Mouse (Mus musculus) CH12.LX (cell line): Measurements from ENCODE around the gene Rad23a. TPM values are rescaled to one million over a fixed set of nuclear protein-coding genes. Genes with fewer than 3 reads are reported as not detected.

ENCODE experiments used
- DNase-seq: peaks from one replicate; pipeline ENCODE4 v3.0.0-alpha.2; 2013; ENCODE audit errors: extremely low read depth
- H3K27ac ChIP-seq: 2 replicates; pipeline ENCODE4 v1.5.1; 2012; ENCODE audit warnings: low read depth, mild to moderate bottlenecking, control low read depth, moderate library complexity; ENCODE audit not compliant: insufficient read depth
- H3K27me3 ChIP-seq: replicated peaks from 2 replicates; pipeline ENCODE3; 2012; ENCODE audit warnings: inconsistent platforms
- H3K36me3 ChIP-seq, 2 experiments: replicated peaks in 1 of 2; 2 replicates each; pipeline versions ENCODE3 to v1.6.1; 2012; ENCODE audit warnings: inconsistent platforms in 1 of 2, low read length in 1 of 2, mild to moderate bottlenecking in 1 of 2, mixed read lengths in 1 of 2, moderate library complexity in 1 of 2; ENCODE audit not compliant: control insufficient read depth in 1 of 2, insufficient read depth in 1 of 2
- H3K4me1 ChIP-seq, 2 experiments: 2 replicates each; pipeline ENCODE4 v1.6.1; 2012; ENCODE audit warnings: inconsistent platforms in 1 of 2, moderate library complexity in 1 of 2; ENCODE audit not compliant: insufficient read depth in 2 of 2, control insufficient read depth in 1 of 2
- H3K4me2 ChIP-seq: 2 replicates; pipeline ENCODE4 v1.6.1; 2012; ENCODE audit warnings: low read depth, mild to moderate bottlenecking, control low read depth; ENCODE audit not compliant: poor library complexity, insufficient read depth, severe bottlenecking
- H3K4me3 ChIP-seq, 3 experiments: fragments of 150-350 bp in 1 of 3; sonication (generic) in 1 of 3; replicated peaks in 1 of 3; 2 replicates each; pipeline versions ENCODE3 to v1.5.1; 2011 to 2012; ENCODE audit warnings: low read depth in 2 of 3, low read length in 2 of 3, mild to moderate bottlenecking in 2 of 3, moderate library complexity in 2 of 3, control low read depth in 1 of 3, improper control_type of control experiment in 1 of 3, inconsistent platforms in 1 of 3, mixed read lengths in 1 of 3; ENCODE audit not compliant: poor library complexity in 1 of 3
- H3K79me2 ChIP-seq: replicated peaks from 2 replicates; pipeline ENCODE4 v1.6.1; 2012; ENCODE audit warnings: mild to moderate bottlenecking, moderate library complexity; ENCODE audit not compliant: control insufficient read depth, poor library complexity, insufficient read depth, severe bottlenecking; ENCODE audit errors: extremely low read depth
- H3K9ac ChIP-seq: 2 replicates; pipeline ENCODE4 v1.6.1; 2012; ENCODE audit warnings: low read depth, mild to moderate bottlenecking, control low read depth, moderate library complexity; ENCODE audit not compliant: insufficient read depth
- H3K9me3 ChIP-seq: replicated peaks from 2 replicates; pipeline ENCODE3; 2012; ENCODE audit warnings: low read length, inconsistent platforms, mixed read lengths
- BHLHE40 ChIP-seq: IDR thresholded peaks from 2 replicates; pipeline ENCODE4 v1.6.1; 2011; ENCODE audit warnings: mild to moderate bottlenecking, low read depth, low read length, improper control_type of control experiment
- CHD1 ChIP-seq: IDR thresholded peaks from 2 replicates; pipeline ENCODE4 v1.6.1; 2012; ENCODE audit warnings: low read depth, low read length, improper control_type of control experiment, inconsistent platforms
- CHD2 ChIP-seq: IDR thresholded peaks from 2 replicates; pipeline ENCODE4 v1.6.1; 2011; ENCODE audit warnings: low read length, improper control_type of control experiment
- CTCF ChIP-seq, 2 experiments: IDR thresholded peaks in 1 of 2; conservative IDR thresholded peaks in 1 of 2; 2 replicates each; pipeline ENCODE4 v1.5.1; 2011 to 2012; ENCODE audit warnings: low read depth in 2 of 2, low read length in 2 of 2, improper control_type of control experiment in 1 of 2, inconsistent platforms in 1 of 2, mild to moderate bottlenecking in 1 of 2, moderate library complexity in 1 of 2
- E2F4 ChIP-seq: IDR thresholded peaks from 2 replicates; pipeline ENCODE4 v1.6.1; 2011; ENCODE audit warnings: low read depth, low read length, improper control_type of control experiment; ENCODE audit not compliant: insufficient replicate concordance
- ELF1 ChIP-seq: IDR thresholded peaks from 2 replicates; pipeline ENCODE4 v1.6.1; 2014; ENCODE audit warnings: low read depth, mild to moderate bottlenecking, inconsistent platforms, low read length, improper control_type of control experiment
- EP300 ChIP-seq: IDR thresholded peaks from 2 replicates; pipeline ENCODE4 v1.6.1; 2011; ENCODE audit warnings: low read length, improper control_type of control experiment
- ETS1 ChIP-seq: conservative IDR thresholded peaks from 2 replicates; pipeline ENCODE4 v1.6.1; 2012; ENCODE audit warnings: low read depth, mild to moderate bottlenecking, inconsistent platforms, low read length, improper control_type of control experiment, moderate library complexity
- GABPA ChIP-seq: IDR thresholded peaks from 2 replicates; pipeline ENCODE4 v1.6.1; 2012; ENCODE audit warnings: low read depth, low read length, improper control_type of control experiment, inconsistent platforms; ENCODE audit not compliant: insufficient replicate concordance
- HCFC1 ChIP-seq: IDR thresholded peaks from 2 replicates; pipeline ENCODE4 v1.6.1; 2012; ENCODE audit warnings: low read depth, mild to moderate bottlenecking, inconsistent platforms, low read length, improper control_type of control experiment
- IRF4 ChIP-seq: IDR thresholded peaks from 2 replicates; pipeline ENCODE4 v1.6.1; 2014; ENCODE audit warnings: low read depth, mild to moderate bottlenecking, inconsistent platforms, low read length, improper control_type of control experiment
- JUN ChIP-seq: IDR thresholded peaks from 2 replicates; pipeline ENCODE4 v1.6.1; 2011; ENCODE audit warnings: low read depth, mild to moderate bottlenecking, low read length, improper control_type of control experiment, moderate library complexity; ENCODE audit not compliant: insufficient read depth
- JUND ChIP-seq: conservative IDR thresholded peaks from 2 replicates; pipeline ENCODE4 v1.6.1; 2011; ENCODE audit warnings: low read depth, low read length, improper control_type of control experiment
- KAT2A ChIP-seq: IDR thresholded peaks from 2 replicates; pipeline ENCODE4 v1.6.1; 2012; ENCODE audit warnings: low read length, improper control_type of control experiment, inconsistent platforms; ENCODE audit not compliant: insufficient replicate concordance
- MAFK ChIP-seq: IDR thresholded peaks from 2 replicates; pipeline ENCODE4 v1.6.1; 2011; ENCODE audit warnings: low read length, improper control_type of control experiment; ENCODE audit not compliant: insufficient replicate concordance
- MAX ChIP-seq: IDR thresholded peaks from 2 replicates; pipeline ENCODE4 v1.6.1; 2011; ENCODE audit warnings: low read length, improper control_type of control experiment
- MAZ ChIP-seq: IDR thresholded peaks from 2 replicates; pipeline ENCODE4 v1.6.1; 2012; ENCODE audit warnings: low read depth, mild to moderate bottlenecking, inconsistent platforms, low read length, improper control_type of control experiment, moderate library complexity
- MEF2A ChIP-seq: IDR thresholded peaks from 2 replicates; pipeline ENCODE4 v1.6.1; 2014; ENCODE audit warnings: low read depth, mild to moderate bottlenecking, inconsistent platforms, low read length, improper control_type of control experiment, borderline replicate concordance
- MXI1 ChIP-seq: IDR thresholded peaks from 2 replicates; pipeline ENCODE4 v1.6.1; 2011; ENCODE audit warnings: mild to moderate bottlenecking, low read depth, low read length, improper control_type of control experiment
- MYC ChIP-seq: IDR thresholded peaks from 2 replicates; pipeline ENCODE4 v1.6.1; 2011; ENCODE audit warnings: low read depth, mild to moderate bottlenecking, improper control_type of control experiment, low read length
- NELFE ChIP-seq: IDR thresholded peaks from 2 replicates; pipeline ENCODE4 v1.6.1; 2011; ENCODE audit warnings: low read depth, low read length, improper control_type of control experiment
- NRF1 ChIP-seq: IDR thresholded peaks from 2 replicates; pipeline ENCODE4 v1.6.1; 2014; ENCODE audit warnings: low read depth, mild to moderate bottlenecking, inconsistent platforms, low read length, improper control_type of control experiment, moderate library complexity
- PAX5 ChIP-seq: IDR thresholded peaks from 2 replicates; pipeline ENCODE4 v1.6.1; 2012; ENCODE audit warnings: low read length, inconsistent platforms, mixed read lengths
- POLR2A ChIP-seq: IDR thresholded peaks from 2 replicates; pipeline ENCODE4 v1.6.1; 2011; ENCODE audit warnings: low read depth, mild to moderate bottlenecking, improper control_type of control experiment, low read length
- POLR2AphosphoS2 ChIP-seq: IDR thresholded peaks from 2 replicates; pipeline ENCODE4 v1.6.1; 2011; ENCODE audit warnings: low read depth, low read length, improper control_type of control experiment
- RAD21 ChIP-seq: IDR thresholded peaks from 2 replicates; pipeline ENCODE4 v1.6.1; 2011; ENCODE audit warnings: low read depth, mild to moderate bottlenecking, low read length, improper control_type of control experiment, moderate library complexity
- RCOR1 ChIP-seq: conservative IDR thresholded peaks from 2 replicates; pipeline ENCODE4 v1.6.1; 2012; ENCODE audit warnings: low read depth, mild to moderate bottlenecking, inconsistent platforms, low read length, improper control_type of control experiment
- SIN3A ChIP-seq: IDR thresholded peaks from 2 replicates; pipeline ENCODE4 v1.6.1; 2012; ENCODE audit warnings: low read length, improper control_type of control experiment, inconsistent platforms
- SMC3 ChIP-seq: IDR thresholded peaks from 2 replicates; pipeline ENCODE4 v1.6.1; 2011; ENCODE audit warnings: low read depth, low read length, improper control_type of control experiment
- TBP ChIP-seq: conservative IDR thresholded peaks from 2 replicates; pipeline ENCODE4 v1.6.1; 2011; ENCODE audit warnings: low read depth, low read length, improper control_type of control experiment
- TCF12 ChIP-seq: IDR thresholded peaks from 2 replicates; pipeline ENCODE4 v1.6.1; 2014; ENCODE audit warnings: low read depth, mild to moderate bottlenecking, inconsistent platforms, low read length, improper control_type of control experiment
- UBTF ChIP-seq: IDR thresholded peaks from 2 replicates; pipeline ENCODE4 v1.6.1; 2012; ENCODE audit warnings: low read depth, mild to moderate bottlenecking, inconsistent platforms, low read length, improper control_type of control experiment, moderate library complexity
- USF1 ChIP-seq: IDR thresholded peaks from 2 replicates; pipeline ENCODE4 v1.6.1; 2014; ENCODE audit warnings: low read depth, mild to moderate bottlenecking, inconsistent platforms, low read length, improper control_type of control experiment
- USF2 ChIP-seq: conservative IDR thresholded peaks from 2 replicates; pipeline ENCODE4 v1.6.1; 2011; ENCODE audit warnings: low read depth, low read length, improper control_type of control experiment
- ZC3H11A ChIP-seq: IDR thresholded peaks from 2 replicates; pipeline ENCODE4 v1.6.1; 2012; ENCODE audit warnings: low read depth, mild to moderate bottlenecking, inconsistent platforms, low read length, improper control_type of control experiment
- ZKSCAN1 ChIP-seq: IDR thresholded peaks from 2 replicates; pipeline ENCODE4 v1.6.1; 2012; ENCODE audit warnings: low read depth, inconsistent platforms, low read length, improper control_type of control experiment, borderline replicate concordance
- ZMIZ1 ChIP-seq: IDR thresholded peaks from 2 replicates; pipeline ENCODE4 v1.6.1; 2012; ENCODE audit warnings: low read depth, mild to moderate bottlenecking, inconsistent platforms, low read length, improper control_type of control experiment
- ZNF384 ChIP-seq: IDR thresholded peaks from 2 replicates; pipeline ENCODE4 v1.6.1; 2012; ENCODE audit warnings: low read depth, low read length, improper control_type of control experiment, inconsistent platforms
- dilution Hi-C: fragments of 300-500 bp; cut with MboI; formaldehyde crosslinking; loops from 2 replicates; pipeline ENCODE4 v1.14.3; 2020; ENCODE audit warnings: low sequenced_read_pairs; ENCODE audit not compliant: extremely low pct_unique_long_range_greater_than_20kb, extremely low pct_ligation_motif_present
- in situ Hi-C: fragments of 300-500 bp; cut with MboI; formaldehyde crosslinking; loops from 3 replicates; pipeline ENCODE4 v1.14.3; 2019; ENCODE audit warnings: low sequenced_read_pairs, low pct_ligation_motif_present, low pct_unique_long_range_greater_than_20kb, mixed read lengths
- polyA plus RNA-seq: library from polyadenylated mRNA; unstranded; fragments of >175 nt; gene quantifications from 2 replicates; pipeline ENCODE4 v1.2.1, GENCODE M21; 2012; ENCODE audit warnings: low read depth; ENCODE audit not compliant: insufficient read length
- total RNA-seq, 2 experiments: library from RNA; depleted of rRNA; stranded (reverse); fragments of 300-350 nt in 1 of 2; fragments of >200 nt in 1 of 2; gene quantifications; 2 replicates each; pipeline ENCODE4 v1.2.3; 2012 to 2014

The Rad23a gene
- total and polyA plus RNA-seq, 3 experiments = 66.5 to 135 (median 115) TPM

- Histone ChIP-seq H3K4me1 (peaks cover 13 to 39% of the 10 kb centered on the region in 2 experiments), H3K36me3 (peaks cover 32 to 40% of the 10 kb centered on the region in 2 experiments), H3K9ac (peak within 1 kb of the TSS; percentile 85), H3K4me2 (peak within 1 kb of the TSS; percentile 85), H3K4me3 (peak within 1 kb of the TSS; percentile 83 to 98 (median 89)), H3K79me2 (peaks cover 31% of the 10 kb centered on the region), H3K9me3 (no peaks in the 10 kb centered on the region), H3K27ac (peak within 1 kb of the TSS; percentile 50), H3K27me3 (no peaks in the 10 kb centered on the region)
- DNase-seq = peak; percentile 100
- TF ChIP-seq ETS1 = no peak
- TF ChIP-seq JUN = no peak
- TF ChIP-seq GABPA = no peak
- no peak for TF ChIP-seq MAFK
- no peak; the same call in 1 of the 2 replicates for TF ChIP-seq MEF2A
- TF ChIP-seq MXI1 = no peak; the same call in 1 of the 2 replicates
- no peak for TF ChIP-seq ZC3H11A
- TF ChIP-seq POLR2A = peak; percentile 96
- peak; percentile 98 for TF ChIP-seq TBP
- TF ChIP-seq ZMIZ1 = peak; percentile 99
- TF ChIP-seq MAX = peak; percentile 95
- no peak for TF ChIP-seq UBTF
- TF ChIP-seq TCF12 = peak; percentile 86
- no peak; the same call in 1 of the 2 replicates for TF ChIP-seq ELF1
- TF ChIP-seq RAD21 = no peak
- TF ChIP-seq CHD2 = peak; percentile 95
- peak; percentile 98 for TF ChIP-seq USF2
- no peak for TF ChIP-seq E2F4
- TF ChIP-seq USF1 = peak; percentile 99
- TF ChIP-seq ZKSCAN1 = no peak
- TF ChIP-seq HCFC1 = peak; percentile 82
- TF ChIP-seq RCOR1 = no peak
- TF ChIP-seq ZNF384 = no peak
- peak; percentile 93 for TF ChIP-seq BHLHE40
- TF ChIP-seq IRF4 = no peak
- TF ChIP-seq PAX5 = no peak
- TF ChIP-seq JUND = no peak
- no peak for TF ChIP-seq EP300
- TF ChIP-seq POLR2AphosphoS2 = peak; percentile 97
- peak; percentile 64 for TF ChIP-seq MYC
- TF ChIP-seq NRF1 = peak; percentile 47; the same call in 1 of the 2 replicates
- no peak for TF ChIP-seq CTCF (conservative IDR thresholded peaks at IDR 0.05 in 1 of 2, IDR thresholded peaks at IDR 0.05 in 1 of 2; ENCODE audit: low read depth in 2 of 2, low read length in 2 of 2)
- TF ChIP-seq NELFE = peak; percentile 98
- no peak for TF ChIP-seq SMC3
- TF ChIP-seq CHD1 = no peak; the same call in 1 of the 2 replicates
- peak; percentile 73; the same call in 1 of the 2 replicates for TF ChIP-seq KAT2A
- peak; percentile 76; the same call in 1 of the 2 replicates for TF ChIP-seq SIN3A
- peak; percentile 99 for TF ChIP-seq MAZ
- dilution Hi-C loops (no loop called here), in situ Hi-C loops (loop anchor here (5.0 kb wide), 1 partner anchor 40 kb away; no protein-coding TSS in a partner anchor)
Measured at GRCm38 (mm10) chr8:84846722-84847572, 6.5 kb upstream of the Rad23a start, which contains the start of gene Calr. TSS of gene Calr (minus strand) at chr8:84846934.
